In genomic region chr9:123927281-123927960, GRCm38 (mm10) we compare ENCODE assay signal across 12 mouse cellular contexts. TPM values are rescaled to one million over a fixed set of nuclear protein-coding genes. Genes with fewer than 3 reads are reported as not detected.
DNase-seq lines count a peak whose midpoint lies in the region; ATAC-seq lines count a peak whose summit lies in the region.
"Had no signal": no experiment of that assay in that cellular context is flagged by ENCODE, and none has a peak within 500 bp of the region (broad histone marks: within the 10 kb centered on the region; RNA-seq: fewer than 3 reads in every experiment).

No protein-coding gene starts in this region.

- no peaks in the 10 kb centered on the region for H3K27me3 ChIP-seq in megakaryocyte, embryonic 14.5 days (replicated peaks)
- H3K27me3 ChIP-seq in embryonic facial prominence, embryonic 13.5 days: peaks cover 17% of the 10 kb centered on the region
- H3K27me3 ChIP-seq: hindbrain, embryonic 15.5 days had no signal

- H3K4me1 ChIP-seq in megakaryocyte, embryonic 14.5 days: peaks cover 84% of the 10 kb centered on the region
- H3K4me1 ChIP-seq in embryonic facial prominence, embryonic 13.5 days: peaks cover 28% of the 10 kb centered on the region

- peak; percentile 18 for DNase-seq in CD4-positive, CD25-positive, alpha-beta regulatory T cell, adult 2 months (ENCODE audit: low read depth, low spot score)
- DNase-seq in spleen, postnatal 10 days (ENCODE audit: low spot score in 2 of 2): peak; percentile 36 to 43
- DNase-seq in cerebellum, adult 9-11 months: no peak
- no peak for DNase-seq in layer of hippocampus, adult 11-12 months (ENCODE audit: low spot score)
- DNase-seq: adrenal gland, adult 8-10 months; gastrocnemius, postnatal 14 days had no signal

- H3K27ac ChIP-seq in embryonic facial prominence, embryonic 13.5 days: no peak overlapping the region
- H3K27ac ChIP-seq: hindbrain, embryonic 15.5 days had no signal

- no peaks in the 10 kb centered on the region for H3K36me3 ChIP-seq in megakaryocyte, embryonic 14.5 days (replicated peaks; ENCODE audit: low read length)
- no peaks in the 10 kb centered on the region for H3K36me3 ChIP-seq in embryonic facial prominence, embryonic 13.5 days
- H3K36me3 ChIP-seq: hindbrain, embryonic 15.5 days had no signal

- H3K4me3 ChIP-seq in megakaryocyte, embryonic 14.5 days (replicated peaks): peak overlapping the region; percentile 57
- no peak overlapping the region for H3K4me3 ChIP-seq in embryonic facial prominence, embryonic 13.5 days
- H3K4me3 ChIP-seq: hindbrain, embryonic 15.5 days had no signal

- H3K9ac ChIP-seq in embryonic facial prominence, embryonic 13.5 days: 0 out of 2 replicates have a peak overlapping the region, but pooled peaks have one; percentile 21
- H3K9ac ChIP-seq: hindbrain, embryonic 15.5 days had no signal

- 32% methylated on average over 16 of the region's 16 CpGs for WGBS in embryonic facial prominence, embryonic 13.5 days

- no peak for ATAC-seq in CD4-positive, CD25-positive, alpha-beta regulatory T cell, adult 4 months
- ATAC-seq in megakaryocyte, adult 5-6 weeks (ENCODE audit: poor library complexity, severe bottlenecking): no peak
- no peak for ATAC-seq in embryonic facial prominence, embryonic 13.5 days (ENCODE audit: insufficient number of reproducible peaks, insufficient read depth, low FRiP score, low TSS enrichment, low read depth)

- 0 out of 2 replicates have a peak overlapping the region, but pooled peaks have one; percentile 0 for H3K4me2 ChIP-seq in embryonic facial prominence, embryonic 13.5 days
- H3K4me2 ChIP-seq: hindbrain, embryonic 15.5 days had no signal

- no peaks in the 10 kb centered on the region for H3K9me3 ChIP-seq in megakaryocyte, embryonic 14.5 days
- no peaks in the 10 kb centered on the region for H3K9me3 ChIP-seq in embryonic facial prominence, embryonic 13.5 days
- H3K9me3 ChIP-seq: hindbrain, embryonic 15.5 days had no signal

RNA-seq across cellular contexts. Expression of gene Ccr1, which starts 41.1 kb away (rescaled TPM):
- under 1 TPM; 0.89 to 0.98 TPM for polyA plus RNA-seq in CD4-positive, CD25-positive, alpha-beta regulatory T cell, adult 4 months (2017; shearing (Covaris generic))
- polyA plus RNA-seq in megakaryocyte, embryonic 14.5 days (2012; ENCODE audit: insufficient read depth, low replicate concordance): 0.30 TPM in 1 of 2 replicates, not detected in the other
- total RNA-seq in megakaryocyte, adult 5-6 weeks (2015): 119 and 127 TPM in 2 replicates
- 94.4 and 94.8 TPM in 2 replicates for total RNA-seq in megakaryocyte, adult 5-6 weeks (2017)
- 1.9 and 2.2 TPM in 2 replicates for polyA plus RNA-seq in embryonic facial prominence, embryonic 13.5 days (2015; fragmentation: Nextera tagmentation; extraction: Ambion mirVana)

RNA-seq across cellular contexts. Expression of gene Ccr1l1, which starts 50.8 kb away (rescaled TPM):
- polyA plus RNA-seq in CD4-positive, CD25-positive, alpha-beta regulatory T cell, adult 4 months (2017; shearing (Covaris generic)): not detected
- not detected in 2 replicates for polyA plus RNA-seq in megakaryocyte, embryonic 14.5 days (2012; ENCODE audit: insufficient read depth, low replicate concordance)
- 0.23 and 1.0 TPM in 2 replicates for total RNA-seq in megakaryocyte, adult 5-6 weeks (2015)
- 0.33 TPM in 1 of 2 replicates, not detected in the other for total RNA-seq in megakaryocyte, adult 5-6 weeks (2017)
- polyA plus RNA-seq in embryonic facial prominence, embryonic 13.5 days (2015; fragmentation: Nextera tagmentation; extraction: Ambion mirVana): not detected in 2 replicates
- total RNA-seq: adrenal gland, adult 8-10 months; gastrocnemius, postnatal 14 days; layer of hippocampus, postnatal 25 days had no signal
- polyA plus RNA-seq: hindbrain, embryonic 15.5 days had no signal

Comparison
In these comparisons a context has a peak if more than half of its experiments do, and no peak if none do; other contexts are left out.
1. DNase-seq: peak in CD4-positive, CD25-positive, alpha-beta regulatory T cell, adult 2 months (single experiment) and spleen, postnatal 10 days (2 of 2); none in cerebellum, adult 9-11 months (single experiment) and layer of hippocampus, adult 11-12 months (single experiment).